Comparison of ENCODE assay signal across 11 mouse cellular contexts in the genomic region with DNA sequence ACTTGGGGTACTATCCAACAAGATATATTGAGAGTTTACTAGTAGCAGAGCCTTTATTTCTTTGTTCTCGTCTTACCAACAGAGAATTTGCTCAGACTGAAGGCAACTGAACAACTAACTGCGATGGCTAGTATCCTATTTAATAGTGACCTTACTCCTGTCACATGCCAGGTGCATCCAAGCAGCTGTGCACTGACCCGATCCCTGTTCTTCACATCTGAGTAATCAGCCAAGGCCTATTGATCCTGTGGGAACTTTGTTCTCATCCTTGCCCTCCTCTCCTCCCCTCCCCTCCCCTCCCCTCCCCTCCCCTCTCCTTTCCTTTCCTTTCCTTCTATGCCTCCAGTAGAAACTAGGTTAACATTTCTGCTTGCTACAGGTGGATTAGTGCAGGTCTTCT. TPM values are rescaled to one million over a fixed set of nuclear protein-coding genes. Genes with fewer than 3 reads are reported as not detected.
DNase-seq lines count a peak whose midpoint lies in the region; ATAC-seq and TF ChIP-seq lines count a peak whose summit lies in the region.
"Had no signal": no experiment of that assay in that cellular context is flagged by ENCODE, and none has a peak within 500 bp of the region (broad histone marks: within the 10 kb centered on the region; RNA-seq: fewer than 3 reads in every experiment).

No protein-coding gene starts in this region.

- 85% methylated on average over 3 of the region's 3 CpGs for WGBS in embryonic facial prominence, embryonic 14.5 days
- 84% methylated on average over 3 of the region's 3 CpGs for WGBS in intestine, postnatal 0 days
- WGBS in midbrain, embryonic 15.5 days, result 78% methylated on average over 3 of the region's 3 CpGs

- no peak overlapping the region for H3K27ac ChIP-seq in embryonic facial prominence, embryonic 14.5 days (replicated peaks; ENCODE audit: low read depth, low read length)
- H3K27ac ChIP-seq in intestine, postnatal 0 days (ENCODE audit: low read depth, low read length), result no peak overlapping the region
- H3K27ac ChIP-seq in midbrain, embryonic 15.5 days, result no peak overlapping the region

- ATAC-seq in embryonic facial prominence, embryonic 14.5 days (ENCODE audit: low read depth), result no peak
- no peak for ATAC-seq in intestine, postnatal 0 days
- no peak for ATAC-seq in midbrain, embryonic 15.5 days (replicated peaks)

- no peaks in the 10 kb centered on the region for H3K27me3 ChIP-seq in embryonic facial prominence, embryonic 14.5 days (replicated peaks; ENCODE audit: control insufficient read depth, insufficient read depth, low read length)
- H3K27me3 ChIP-seq in intestine, postnatal 0 days (replicated peaks; ENCODE audit: control insufficient read depth, insufficient read depth, low read length), result 0 out of 2 replicates have a peak, but pooled peaks cover 3% of the 10 kb centered on the region
- H3K27me3 ChIP-seq in midbrain, embryonic 15.5 days (replicated peaks), result no peaks in the 10 kb centered on the region

- H3K4me3 ChIP-seq in embryonic facial prominence, embryonic 14.5 days (ENCODE audit: low read depth, low read length), result no peak overlapping the region
- H3K4me3 ChIP-seq in intestine, postnatal 0 days (ENCODE audit: low read depth, low read length), result no peak overlapping the region
- no peak overlapping the region for H3K4me3 ChIP-seq in midbrain, embryonic 15.5 days

- 0 out of 2 replicates have a peak, but pooled peaks cover 2% of the 10 kb centered on the region for H3K4me1 ChIP-seq in embryonic facial prominence, embryonic 14.5 days (ENCODE audit: control insufficient read depth, insufficient read depth, low read length)
- no peaks in the 10 kb centered on the region for H3K4me1 ChIP-seq in intestine, postnatal 0 days (replicated peaks; ENCODE audit: control insufficient read depth, insufficient read depth, low read length)
- peaks cover 10% of the 10 kb centered on the region for H3K4me1 ChIP-seq in midbrain, embryonic 15.5 days

- H3K36me3 ChIP-seq in embryonic facial prominence, embryonic 14.5 days (ENCODE audit: control insufficient read depth, insufficient read depth, low read length), result peaks cover 17% of the 10 kb centered on the region
- H3K36me3 ChIP-seq in intestine, postnatal 0 days (ENCODE audit: control insufficient read depth, insufficient read depth), result 0 out of 2 replicates have a peak, but pooled peaks cover 4% of the 10 kb centered on the region
- peaks cover 14% of the 10 kb centered on the region; the same call in 1 of the 2 replicates for H3K36me3 ChIP-seq in midbrain, embryonic 15.5 days (replicated peaks)

- H3K9ac ChIP-seq in embryonic facial prominence, embryonic 14.5 days (ENCODE audit: low read depth, low read length), result no peak overlapping the region
- no peak overlapping the region for H3K9ac ChIP-seq in intestine, postnatal 0 days (ENCODE audit: low read depth, low read length)
- no peak overlapping the region for H3K9ac ChIP-seq in midbrain, embryonic 15.5 days

- no peaks in the 10 kb centered on the region for H3K9me3 ChIP-seq in embryonic facial prominence, embryonic 14.5 days (ENCODE audit: control insufficient read depth, low read length)
- no peaks in the 10 kb centered on the region for H3K9me3 ChIP-seq in intestine, postnatal 0 days (ENCODE audit: control insufficient read depth)
- H3K9me3 ChIP-seq in midbrain, embryonic 15.5 days, result no peaks in the 10 kb centered on the region

- peak overlapping the region; percentile 62; the same call in 1 of the 2 replicates for H3K4me2 ChIP-seq in embryonic facial prominence, embryonic 14.5 days (ENCODE audit: low read depth, low read length)
- H3K4me2 ChIP-seq in intestine, postnatal 0 days (replicated peaks; ENCODE audit: low read depth), result 0 out of 2 replicates have a peak overlapping the region, but pooled peaks have one; percentile 62
- H3K4me2 ChIP-seq in midbrain, embryonic 15.5 days, result peak overlapping the region; percentile 55

- DNase-seq in kidney, adult 8-10 months, result peak; percentile 36 to 37
- DNase-seq in kidney, postnatal 14 days, result no peak
- no peak for DNase-seq in embryonic facial prominence, embryonic 14.5 days (ENCODE audit: low spot score)
- DNase-seq in gastrocnemius, adult 8-10 months (ENCODE audit: low spot score in 2 of 2), result no peak
- no peak for DNase-seq in ovary, postnatal 36 days (ENCODE audit: low spot score)
- DNase-seq in lung, postnatal 25 days (ENCODE audit: low spot score), result no peak
- DNase-seq: gastrocnemius, postnatal 14 days; right cerebral cortex, postnatal 25 days; thymus, postnatal 4 days had no signal

- no peak for TF ChIP-seq CTCF in intestine, postnatal 0 days (IDR thresholded peaks at IDR 0.05; ENCODE audit: low read depth)

RNA-seq across cellular contexts. Expression of gene Alkbh8, which starts 1.7 kb away (rescaled TPM):
- 19.2 and 22.9 TPM in 2 replicates for polyA plus RNA-seq in embryonic facial prominence, embryonic 14.5 days (2014; fragmentation: Nextera tagmentation; extraction: Ambion mirVana)
- 4.8 TPM in 2 replicates for polyA plus RNA-seq in intestine, postnatal 0 days (2015; fragmentation: Nextera tagmentation; extraction: Ambion mirVana)
- 64.1 and 66.0 TPM in 2 replicates for polyA plus RNA-seq in midbrain, embryonic 15.5 days (2015; fragmentation: Nextera tagmentation; extraction: Ambion mirVana)
- total RNA-seq in gastrocnemius, adult 8-10 months (2022), result 10 to 100 TPM; 22.1 to 29.5 (median 25.9) TPM

Comparison
In these comparisons a context has a peak if more than half of its experiments do, and no peak if none do; other contexts are left out.
1. DNase-seq: peak in kidney, adult 8-10 months (2 of 2); none in kidney, postnatal 14 days (single experiment), embryonic facial prominence, embryonic 14.5 days (single experiment), gastrocnemius, adult 8-10 months (0 of 2), ovary, postnatal 36 days (single experiment) and lung, postnatal 25 days (single experiment).
2. Peak in every context shown above with its lines, with median percentiles within 50 percentile points of each other: H3K4me2 ChIP-seq.